Mouse (Mus musculus): ENCODE measurements at regions not wholly inside any gene's neighbourhood (a gene's known extent, or its start where the extent isn't known, plus 50 kb on each side); places are given as distances from the start of the nearest gene placed in this dataset.

GRCm38 (mm10) chr5:91826636-91827035 is 136.2 kb downstream of the Rchy1 start:
- DNase-seq, result no peak

- DNase-seq, result no peak
Observed at GRCm38 (mm10) chr5:91822844-91823576, 139.9 kb downstream of the Rchy1 start.

GRCm38 (mm10) chr5:91818800-91819199 is 144.1 kb downstream of the Rchy1 start:
- no peak for DNase-seq

GRCm38 (mm10) chr5:91818195-91818594 is 144.7 kb downstream of the Rchy1 start:
- no peak for DNase-seq

GRCm38 (mm10) chr5:91816376-91816950 is 146.4 kb downstream of the Rchy1 start:
- no peak for DNase-seq

- no peak for DNase-seq
Observed at GRCm38 (mm10) chr5:91814956-91815355, 147.9 kb downstream of the Rchy1 start.

- DNase-seq, result no peak
Observed at GRCm38 (mm10) chr5:91814417-91814762, 148.5 kb downstream of the Rchy1 start.

- DNase-seq, result no peak
Observed at GRCm38 (mm10) chr5:91813547-91814416, 149.1 kb downstream of the Rchy1 start.

- DNase-seq, result no peak
Observed at GRCm38 (mm10) chr5:91807070-91808065, 155.5 kb downstream of the Rchy1 start.

GRCm38 (mm10) chr5:91801297-91801980 is 161.4 kb downstream of the Rchy1 start:
- DNase-seq, result no peak

GRCm38 (mm10) chr5:91797362-91797761 is 165.5 kb downstream of the Rchy1 start:
- no peak for DNase-seq

- no peak for DNase-seq
Observed at GRCm38 (mm10) chr5:91792732-91793131, 170.1 kb downstream of the Rchy1 start.

- no peak for DNase-seq
Observed at GRCm38 (mm10) chr5:91790412-91790811, 172.5 kb downstream of the Rchy1 start.

- DNase-seq, result no peak
Observed at GRCm38 (mm10) chr5:91783966-91784365, 178.9 kb downstream of the Rchy1 start.

- DNase-seq, result no peak
Observed at GRCm38 (mm10) chr5:91776971-91777370, 185.9 kb downstream of the Rchy1 start.

GRCm38 (mm10) chr5:91774065-91774464 is 188.8 kb downstream of the Rchy1 start:
- no peak for DNase-seq

GRCm38 (mm10) chr5:91767886-91768285 is 195.0 kb downstream of the Rchy1 start:
- DNase-seq, result no peak

- no peak for DNase-seq
Observed at GRCm38 (mm10) chr5:91767060-91767459, 195.8 kb downstream of the Rchy1 start.

- DNase-seq, result no peak
Observed at GRCm38 (mm10) chr5:91764621-91765020, 198.2 kb downstream of the Rchy1 start.

- DNase-seq, result no peak
Observed at GRCm38 (mm10) chr5:91762589-91762988, 200.3 kb downstream of the Rchy1 start.

- DNase-seq, result no peak
Observed at GRCm38 (mm10) chr5:91755958-91756357, 206.9 kb downstream of the Rchy1 start.

Data from adrenal gland, postnatal 36 days (tissue).